Mouse (Mus musculus): ENCODE results near the gene Slit1.

Slit1 gene

GRCm38 (mm10) chr19:41743396-41743795, at the start of gene Slit1:
Slit1 (minus strand) TSS chr19:41743665.
- no peak for DNase-seq

DNA sequence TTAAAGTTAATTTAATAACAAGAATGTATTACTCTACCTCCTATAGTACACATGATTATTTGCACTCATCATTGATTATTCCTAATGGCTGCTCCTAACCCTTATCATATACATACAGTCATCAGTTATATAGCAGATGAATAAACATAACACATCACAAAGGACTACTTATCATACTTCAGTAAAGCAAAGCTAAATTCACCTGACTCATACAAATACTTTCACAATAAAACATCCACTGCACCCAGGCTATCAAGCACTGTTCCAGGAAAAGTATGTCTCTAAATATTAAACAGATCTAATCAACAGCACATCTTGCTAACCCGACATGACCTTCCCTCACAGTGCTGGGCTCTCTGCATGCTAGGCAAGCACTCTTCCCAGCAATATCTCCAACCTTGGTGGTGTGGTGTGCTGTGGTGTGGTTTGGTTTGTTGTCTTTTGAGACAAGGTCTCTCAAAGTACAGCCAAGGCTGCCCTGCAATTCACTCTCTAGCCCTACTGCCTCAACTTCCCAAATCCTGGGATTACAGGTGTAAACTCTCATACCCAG, 49.5 kb upstream of the Slit1 start:
- no peak for DNase-seq

- no peak for DNase-seq
Measured at GRCm38 (mm10) chr19:41791384-41791783, 47.9 kb upstream of the Slit1 start.

- DNase-seq = no peak
Measured at GRCm38 (mm10) chr19:41789110-41789961, 45.9 kb upstream of the Slit1 start.

- DNase-seq = no peak
Measured at GRCm38 (mm10) chr19:41786896-41787295, 43.4 kb upstream of the Slit1 start.

DNA sequence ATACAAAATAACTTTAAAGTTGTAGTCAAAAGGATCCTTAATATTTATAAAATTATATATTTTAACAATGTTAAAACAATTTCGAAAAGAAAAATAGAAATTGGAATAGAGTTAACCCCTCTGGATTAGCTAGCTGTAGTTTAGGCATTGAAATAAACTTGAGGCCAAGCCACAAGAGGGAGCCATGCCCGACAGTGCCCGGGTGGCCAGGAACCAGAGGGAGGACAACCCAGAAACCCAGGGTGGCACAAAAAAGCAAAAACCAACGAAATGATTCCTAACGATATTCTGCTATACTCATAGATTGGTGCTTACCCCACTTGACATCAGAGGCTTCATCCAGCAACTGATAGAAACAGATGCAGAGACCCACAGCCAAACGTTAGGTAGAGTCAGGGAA, 34.0 kb upstream of the Slit1 start:
- peak; percentile 16 to 21 for DNase-seq

- no peak for DNase-seq
Measured at GRCm38 (mm10) chr19:41768711-41769110, 25.2 kb upstream of the Slit1 start.

DNA sequence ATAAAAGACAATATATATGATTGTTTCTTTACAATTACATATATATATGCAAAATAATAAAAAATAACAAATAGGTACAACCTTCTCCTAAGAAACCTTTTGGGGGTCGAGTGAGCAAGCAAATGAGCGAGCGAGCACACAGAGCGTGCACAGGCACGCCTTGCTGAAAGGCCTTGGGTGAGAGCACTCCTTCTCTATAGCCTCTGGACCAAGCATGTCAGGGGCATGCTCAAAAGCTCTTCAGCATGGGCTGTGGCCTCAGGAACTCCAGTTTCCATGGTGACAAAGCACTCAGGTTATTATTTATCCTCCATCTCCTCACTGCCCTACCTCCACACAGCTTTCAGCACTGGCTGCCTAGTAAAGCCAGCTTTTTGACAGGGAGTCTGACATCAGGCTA, 23.2 kb upstream of the Slit1 start:
- no peak for DNase-seq

DNA sequence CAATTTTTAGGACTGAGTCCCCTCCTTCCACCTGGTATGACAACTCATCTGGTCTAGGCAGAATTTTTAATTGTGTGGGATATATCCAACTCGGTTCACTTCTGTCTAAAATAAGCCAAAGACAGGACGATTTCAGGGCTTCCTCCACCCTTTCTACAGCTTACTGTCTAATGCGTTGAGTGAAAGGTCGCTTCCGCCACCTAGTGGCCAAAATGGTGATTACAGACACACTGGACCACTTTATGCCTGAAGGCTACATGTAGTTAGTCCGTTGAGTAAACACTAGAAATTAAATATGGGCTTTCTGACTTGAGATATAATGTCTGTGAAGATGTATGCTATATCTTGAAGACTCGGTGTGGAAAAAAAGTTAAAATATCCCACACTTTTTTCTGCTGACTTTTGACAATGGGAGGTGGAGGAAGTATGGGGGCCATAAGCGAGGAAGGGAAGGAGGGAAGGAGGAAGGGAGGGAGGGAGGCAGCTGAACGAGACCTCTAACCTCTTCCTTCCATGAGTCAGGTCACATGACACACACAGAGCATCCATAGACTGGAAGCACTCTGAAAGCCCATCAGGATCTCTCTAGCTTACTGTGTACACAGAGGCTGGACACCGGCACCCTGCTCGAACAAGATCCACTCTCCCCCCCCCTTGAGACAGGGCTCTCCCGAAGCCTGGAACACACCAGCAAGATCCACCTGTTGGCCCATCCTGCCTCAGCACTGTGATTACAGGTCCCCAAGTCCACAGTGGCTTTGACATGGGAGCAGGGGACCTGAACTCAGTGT, 20.6 kb upstream of the Slit1 start:
- peak; percentile 73 to 84 for DNase-seq

GRCm38 (mm10) chr19:41761529-41761928, 18.1 kb upstream of the Slit1 start:
- DNase-seq = no peak

DNA sequence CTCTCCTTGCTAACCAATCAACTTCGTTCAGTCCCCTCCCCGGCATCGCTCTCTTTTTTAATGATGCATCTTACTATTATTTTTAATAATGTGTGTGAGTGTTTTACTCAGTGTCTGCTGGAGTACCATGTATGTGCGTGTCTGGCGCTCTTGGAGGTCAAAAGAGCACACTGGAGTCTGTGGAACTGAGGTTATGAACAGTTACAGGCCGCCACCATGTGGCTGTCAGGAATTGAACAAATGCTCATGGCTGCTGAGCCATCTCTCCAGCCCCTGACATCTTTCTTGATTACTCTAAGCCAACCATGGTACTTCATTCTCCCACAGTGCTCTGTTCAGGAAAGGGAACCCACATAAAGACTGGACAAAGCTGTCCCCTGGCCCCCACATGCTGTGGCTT, 16.3 kb upstream of the Slit1 start:
- DNase-seq = no peak

- no peak for DNase-seq
Measured at GRCm38 (mm10) chr19:41759270-41759669, 15.8 kb upstream of the Slit1 start.

GRCm38 (mm10) chr19:41754760-41755159, 11.3 kb upstream of the Slit1 start:
- no peak for DNase-seq

DNA sequence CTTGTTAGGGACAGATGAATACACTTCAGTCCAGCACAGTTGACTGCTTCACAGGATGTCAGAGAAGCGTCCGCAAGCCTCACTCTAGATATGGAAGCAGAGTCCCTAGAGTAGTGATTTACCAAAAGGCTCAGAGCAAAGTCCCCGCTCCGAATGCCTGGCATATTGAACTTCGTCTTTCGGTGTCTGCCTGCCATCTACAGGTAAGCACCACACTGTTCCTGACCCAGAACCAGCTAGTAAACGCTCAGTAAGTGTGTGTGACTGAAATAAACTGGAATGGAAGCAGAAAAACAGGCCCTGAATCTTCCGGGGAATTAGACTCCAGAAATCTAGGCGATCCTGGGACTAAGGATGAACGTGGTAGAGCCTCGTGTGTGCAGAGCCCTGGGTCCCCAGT, 8.4 kb upstream of the Slit1 start:
- DNase-seq = no peak

- DNase-seq = no peak
Measured at GRCm38 (mm10) chr19:41747436-41747835, 4.0 kb upstream of the Slit1 start.

- DNase-seq = peak; percentile 19 to 32
Measured at GRCm38 (mm10) chr19:41745941-41746557, 2.6 kb upstream of the Slit1 start.

DNA sequence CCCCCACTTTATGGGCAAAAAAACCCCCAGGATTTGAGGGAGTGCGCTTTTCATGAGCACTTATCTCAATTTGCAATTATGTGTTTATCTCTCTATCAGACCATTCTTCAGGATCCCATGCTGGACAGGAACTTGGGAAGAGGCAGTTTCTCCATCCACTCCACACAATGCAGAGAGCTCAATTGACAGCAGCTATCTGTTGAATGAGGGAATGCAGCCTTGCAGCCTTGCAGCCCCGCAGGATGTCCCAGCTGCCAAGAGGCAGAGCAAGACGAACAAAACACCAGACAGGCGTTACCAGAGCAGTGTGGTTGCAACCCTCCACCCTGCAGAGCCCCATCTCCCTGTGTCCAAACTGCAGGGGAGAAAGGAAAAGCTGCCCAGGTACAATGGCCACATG, 4.6 kb downstream of the Slit1 start:
- no peak for DNase-seq

DNA sequence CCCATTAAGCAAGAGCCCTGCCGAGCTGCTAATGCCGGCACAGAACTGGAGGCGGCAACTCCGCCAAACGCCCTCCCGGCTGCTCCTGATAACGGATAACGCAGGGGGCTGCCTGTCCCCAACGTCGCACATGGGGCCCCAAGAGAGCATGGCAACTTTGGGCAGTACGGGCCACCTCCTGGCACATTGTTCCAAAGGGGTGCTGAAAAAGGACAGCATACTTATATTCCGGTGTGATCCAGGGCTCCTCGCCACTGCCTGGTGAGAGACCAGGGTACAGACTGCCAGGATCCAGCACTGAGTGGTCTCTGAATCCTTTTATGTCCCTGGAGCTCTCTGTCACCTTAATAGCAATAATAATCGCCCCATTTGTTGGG, 5.0 kb downstream of the Slit1 start:
- DNase-seq = no peak

GRCm38 (mm10) chr19:41737657-41738428, 5.6 kb downstream of the Slit1 start:
- no peak for DNase-seq

DNA sequence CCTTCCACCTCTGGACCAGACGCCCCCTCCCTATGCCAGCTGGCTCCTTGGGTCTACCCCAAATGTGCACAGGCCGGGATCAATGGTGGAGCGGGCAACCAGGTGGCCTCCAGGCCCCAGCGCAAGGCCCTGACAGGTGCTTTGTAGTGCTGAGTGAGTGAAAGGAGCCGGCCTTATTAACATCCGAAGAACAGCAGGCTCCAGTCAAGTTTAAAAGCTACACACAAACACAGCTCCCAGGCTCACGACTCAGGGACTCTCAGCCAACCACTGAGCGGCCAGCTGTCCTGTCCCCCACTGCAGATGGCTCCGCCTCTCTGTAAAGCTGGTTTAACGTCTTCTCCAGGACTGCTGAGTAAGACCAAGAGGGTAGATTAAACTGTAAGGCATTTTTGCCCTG, 8.8 kb downstream of the Slit1 start:
- no peak for DNase-seq

- DNase-seq = no peak
Measured at GRCm38 (mm10) chr19:41725491-41725890, 18.0 kb downstream of the Slit1 start.

GRCm38 (mm10) chr19:41724831-41725470, 18.5 kb downstream of the Slit1 start:
- no peak for DNase-seq
